Mouse (Mus musculus) c-Kit-negative CD71-positive TER-119-positive erythroid progenitor cells, embryonic 14.5 days (primary cell): Measurements from ENCODE around the gene Katnal1.
A peak's percentile ranks its signal among the peaks of the same experiment; 100 is the strongest.

Experiments
- DNase-seq: peaks from one replicate; pipeline ENCODE4 v3.0.0-alpha.2; 2013; ENCODE audit warnings: low read depth, low spot score

Gene Katnal1

DNA sequence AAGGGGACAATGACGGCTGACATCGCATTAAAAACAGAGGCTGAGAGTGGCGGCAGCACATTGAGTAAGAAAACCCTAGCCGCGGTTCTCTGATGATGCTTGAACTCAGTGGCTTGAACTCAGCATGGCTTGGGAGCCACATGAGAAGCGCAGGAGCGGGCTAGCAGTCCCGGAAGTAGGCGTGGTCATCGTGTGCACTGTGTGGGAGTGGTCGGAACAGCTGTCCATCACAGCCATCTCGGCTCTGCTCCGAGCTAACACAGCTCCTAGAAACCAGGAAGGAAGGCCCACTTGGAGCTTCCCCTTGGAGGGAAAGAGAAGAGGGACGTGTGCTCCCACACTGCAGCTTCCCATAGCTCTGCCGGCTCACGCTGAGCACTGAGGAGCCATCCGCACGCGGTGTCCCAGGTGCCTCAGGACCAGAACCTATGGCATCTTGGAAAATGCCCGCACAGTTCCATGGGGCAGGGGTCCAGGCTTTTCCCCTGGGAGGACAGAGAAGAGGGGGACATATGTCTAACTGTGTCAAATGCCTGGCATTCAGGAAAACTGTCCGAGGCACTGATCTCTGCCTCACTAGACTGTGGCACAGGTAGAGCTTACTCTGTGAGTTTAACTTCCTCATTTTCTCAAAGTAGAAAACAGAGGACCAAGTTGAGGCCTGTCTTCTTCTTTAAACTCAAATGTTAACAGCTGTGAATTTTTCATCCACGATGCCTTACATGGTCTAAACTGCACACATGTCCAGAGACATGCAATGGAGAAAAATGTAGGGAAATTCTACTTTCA, 43.1 kb downstream of the Katnal1 start:
- DNase-seq = peak; percentile 54

DNA sequence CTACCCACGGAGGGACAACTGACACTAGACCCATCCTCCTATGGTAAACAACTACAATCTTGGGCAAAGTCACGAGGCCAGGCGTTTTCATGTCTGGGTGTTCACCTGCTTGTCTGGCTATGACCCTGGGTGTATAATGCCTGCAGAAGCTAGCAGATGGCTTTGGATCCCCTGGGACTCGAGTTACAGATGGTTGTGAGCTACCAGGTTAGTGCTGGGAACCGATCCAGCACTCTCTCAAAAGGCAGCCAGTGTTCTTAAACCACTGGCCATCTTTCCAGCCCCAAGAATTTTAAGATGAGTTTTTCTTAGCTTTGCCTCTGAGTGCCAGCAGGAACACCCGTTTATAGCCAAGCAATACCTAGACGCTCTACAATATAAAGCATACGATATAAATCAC, 45.4 kb downstream of the Katnal1 start:
- DNase-seq = no peak

DNA sequence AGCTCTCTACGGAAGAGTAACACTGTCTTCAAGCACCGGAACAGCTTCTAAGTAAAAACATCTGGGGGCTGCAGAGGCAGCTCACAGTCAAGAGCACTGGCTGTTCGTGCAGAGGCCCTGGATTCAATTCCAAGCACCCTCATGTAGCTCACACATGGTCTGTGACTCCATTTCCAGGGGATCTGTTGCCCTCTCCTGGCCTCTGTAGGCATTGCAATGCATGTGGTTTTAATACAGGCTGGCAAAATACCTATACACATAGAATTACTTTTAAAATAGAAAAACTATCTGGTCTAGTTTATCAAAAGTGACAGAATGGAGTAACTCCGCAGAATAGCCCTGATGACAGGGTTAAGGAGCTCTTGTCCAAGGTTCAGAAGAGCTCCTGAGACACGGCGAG, 49.9 kb downstream of the Katnal1 start:
- DNase-seq = no peak

DNA sequence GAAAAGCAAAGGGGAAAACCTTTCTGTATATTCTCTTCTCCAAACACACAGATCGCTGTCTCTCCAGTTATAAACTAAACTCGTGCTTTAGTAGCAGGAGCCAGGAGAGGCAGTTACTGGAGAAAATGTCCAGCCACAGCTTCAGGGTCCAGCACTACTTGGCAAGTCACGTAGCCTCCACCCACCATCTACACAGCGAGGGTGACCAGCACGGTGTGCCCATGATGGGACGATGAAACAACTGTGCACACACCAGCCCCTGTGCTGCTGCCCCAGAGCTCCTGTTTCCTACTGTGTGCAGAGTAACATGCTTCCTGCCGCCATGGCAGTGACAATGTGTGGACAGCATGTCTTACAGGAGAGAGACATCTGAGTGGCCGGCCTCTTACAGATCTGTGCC, 56.0 kb downstream of the Katnal1 start:
- no peak for DNase-seq

DNA sequence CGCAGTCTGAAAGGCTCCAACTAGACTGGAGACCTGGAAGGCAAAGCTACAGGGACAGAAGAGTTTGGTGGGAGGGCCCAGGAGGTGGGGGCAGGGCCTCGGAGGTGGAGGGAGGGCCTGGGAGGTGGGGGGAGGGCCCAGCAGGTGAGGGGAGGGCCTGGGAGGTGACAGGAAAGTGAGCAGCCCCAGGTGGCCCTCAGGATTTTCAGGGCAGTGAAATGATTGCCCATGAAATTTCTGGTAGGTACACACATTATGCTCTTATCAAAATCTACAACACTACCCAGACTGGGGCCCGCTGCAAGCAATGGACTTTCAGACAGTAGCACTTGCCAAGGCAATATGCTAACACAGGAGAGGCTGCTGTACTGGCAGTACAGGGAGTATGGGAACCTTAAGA, 59.5 kb downstream of the Katnal1 start:
- DNase-seq = no peak

DNA sequence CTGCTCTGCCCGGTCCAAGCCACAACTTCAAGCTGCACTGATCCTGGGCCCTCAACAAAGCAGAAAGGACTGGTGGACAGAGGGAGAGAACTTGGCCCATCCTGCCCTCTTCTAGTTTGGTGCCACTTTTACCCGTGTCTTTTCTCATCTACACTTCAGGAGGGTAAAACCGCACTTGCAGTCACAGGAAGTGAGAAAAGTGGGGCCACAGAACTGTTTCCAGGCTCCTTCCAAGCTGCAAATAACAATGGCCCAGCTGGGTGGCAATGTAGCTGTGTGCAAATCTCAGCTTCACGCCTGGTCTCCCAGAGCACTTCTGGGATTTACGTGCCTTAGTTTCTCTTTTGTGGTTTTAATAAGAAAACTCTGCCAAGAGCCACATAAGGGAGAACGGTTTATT, 61.4 kb downstream of the Katnal1 start:
- no peak for DNase-seq

DNA sequence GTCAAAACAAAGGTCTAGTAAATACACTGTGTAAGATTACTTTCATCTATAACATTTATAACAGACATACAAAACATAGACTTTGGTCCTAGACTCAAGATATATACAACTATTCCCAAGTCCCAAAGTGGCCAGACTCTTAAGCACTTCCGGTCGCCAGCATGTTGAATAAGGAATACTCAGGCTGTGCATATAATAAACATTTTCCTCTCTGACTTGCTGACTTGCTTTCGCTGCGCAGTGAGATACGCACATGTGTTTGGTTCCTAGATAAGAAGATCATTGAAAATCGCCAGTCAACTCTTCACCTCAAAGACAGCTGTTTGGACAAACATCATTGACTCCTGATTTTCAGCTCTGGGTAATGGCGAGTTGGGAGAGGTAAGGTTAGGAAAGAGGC, 61.9 kb downstream of the Katnal1 start:
- no peak for DNase-seq

DNA sequence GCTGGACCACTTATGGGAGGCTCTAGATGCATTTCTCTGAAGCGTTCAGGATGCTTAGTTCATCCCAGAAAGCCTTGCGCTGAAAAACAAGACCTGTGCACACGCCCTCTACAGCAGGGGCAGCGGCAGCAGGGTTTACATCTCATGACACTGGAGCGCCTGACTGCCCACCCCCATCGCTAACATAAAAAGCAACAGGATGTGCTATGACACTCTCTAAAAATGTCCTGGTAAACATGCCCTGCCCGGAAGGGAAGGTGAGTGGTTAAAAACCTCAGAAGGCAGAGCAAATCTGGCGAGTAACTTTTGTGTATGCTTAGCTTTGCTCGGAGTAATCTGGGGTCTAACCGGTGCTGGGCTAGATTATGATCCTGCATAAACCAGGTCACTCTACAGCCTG, 62.5 kb downstream of the Katnal1 start:
- no peak for DNase-seq

DNA sequence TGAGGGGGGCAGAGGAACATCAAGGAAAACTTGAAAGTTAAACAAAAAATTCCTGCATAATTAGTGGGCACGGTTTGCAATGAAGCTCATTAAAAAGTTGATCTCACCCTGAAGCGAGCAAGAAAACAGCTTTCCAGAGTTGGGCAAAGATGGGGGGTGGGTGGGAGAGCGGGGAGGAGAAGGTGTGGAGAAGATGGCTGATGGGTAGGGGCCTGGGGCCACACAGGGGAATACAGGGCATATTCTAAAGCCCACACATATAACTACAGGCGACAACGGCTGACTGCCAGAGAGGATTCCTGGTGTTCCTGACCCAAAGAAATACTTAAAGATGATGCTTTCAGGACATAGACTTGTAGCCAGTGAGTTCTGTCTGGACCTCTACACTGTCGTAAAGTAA, 65.7 kb downstream of the Katnal1 start:
- DNase-seq = no peak

DNA sequence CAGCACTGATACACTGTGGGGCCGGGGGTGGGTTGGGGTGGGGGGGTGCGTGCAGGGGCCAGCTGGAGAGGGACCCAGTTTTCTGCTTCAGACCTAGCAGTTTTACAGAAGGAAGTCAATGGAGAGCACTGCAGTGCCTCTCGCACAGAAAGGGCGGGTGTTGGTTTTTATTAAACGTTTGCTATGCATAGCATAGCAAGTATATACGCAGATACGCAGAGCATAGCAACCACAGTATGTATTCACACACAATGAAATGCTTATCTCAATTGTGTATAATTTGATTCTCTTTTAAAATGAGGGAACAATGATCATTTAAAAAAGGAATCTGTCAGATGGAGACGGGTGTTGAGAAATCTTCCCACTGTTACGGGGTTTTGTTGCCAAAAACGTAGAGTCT, 66.3 kb downstream of the Katnal1 start:
- no peak for DNase-seq

DNA sequence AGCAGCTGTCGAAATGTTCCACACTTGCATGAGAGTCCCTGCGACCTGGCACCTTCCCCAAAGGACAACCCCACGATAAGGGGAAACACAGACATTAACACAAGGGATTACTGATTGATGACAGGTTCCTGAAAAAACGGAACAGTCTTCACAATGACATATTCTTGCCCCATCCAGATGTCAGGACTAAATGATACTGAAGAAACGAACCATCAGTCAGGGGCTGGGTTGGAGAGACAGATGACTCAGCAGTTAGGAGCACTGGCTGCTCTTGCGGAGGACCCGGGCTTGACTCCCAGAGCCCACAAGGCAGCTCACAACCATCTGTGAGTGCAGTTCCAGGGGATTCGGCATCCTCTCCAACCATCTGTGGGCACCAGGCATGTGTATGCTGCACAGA, 67.0 kb downstream of the Katnal1 start:
- DNase-seq = no peak

DNA sequence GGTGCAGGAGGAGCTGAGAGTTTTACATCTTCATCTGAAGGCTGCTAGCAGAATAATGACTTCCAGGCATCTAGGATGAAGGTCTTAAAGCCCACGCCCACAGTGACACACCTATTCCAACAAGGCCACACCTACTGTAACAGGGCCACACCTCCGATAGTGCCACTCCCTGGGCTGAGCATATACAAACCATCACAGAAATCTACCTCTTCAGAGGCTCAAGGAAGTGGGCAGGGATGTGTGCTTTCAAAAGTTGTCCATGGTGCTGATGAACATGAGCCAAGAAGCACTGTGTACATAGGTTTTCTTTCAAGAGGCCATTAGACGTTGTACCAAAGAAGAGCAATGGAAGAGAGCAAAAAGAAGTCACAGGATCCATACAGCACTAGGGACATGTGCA, 71.6 kb downstream of the Katnal1 start:
- DNase-seq = no peak

DNA sequence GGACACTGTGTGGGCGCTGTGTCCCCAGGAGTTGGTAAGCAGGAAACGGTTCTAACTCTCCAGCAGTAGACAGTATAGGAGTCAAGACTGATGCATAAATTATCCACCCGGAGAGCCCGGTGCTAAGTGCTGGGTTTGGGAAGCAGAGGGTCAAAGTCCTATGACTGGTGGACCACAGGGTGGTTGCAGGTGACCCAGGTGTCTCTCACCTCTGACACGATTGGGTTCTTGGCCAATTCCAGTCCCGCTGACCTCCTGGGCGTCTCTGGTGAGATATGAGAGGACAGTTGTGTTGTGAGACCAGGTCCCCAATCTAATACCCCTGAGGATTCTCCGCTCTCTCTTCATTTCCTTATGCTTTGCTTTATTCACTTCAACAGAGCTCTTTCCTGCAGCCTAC, 74.1 kb downstream of the Katnal1 start:
- DNase-seq = no peak

DNA sequence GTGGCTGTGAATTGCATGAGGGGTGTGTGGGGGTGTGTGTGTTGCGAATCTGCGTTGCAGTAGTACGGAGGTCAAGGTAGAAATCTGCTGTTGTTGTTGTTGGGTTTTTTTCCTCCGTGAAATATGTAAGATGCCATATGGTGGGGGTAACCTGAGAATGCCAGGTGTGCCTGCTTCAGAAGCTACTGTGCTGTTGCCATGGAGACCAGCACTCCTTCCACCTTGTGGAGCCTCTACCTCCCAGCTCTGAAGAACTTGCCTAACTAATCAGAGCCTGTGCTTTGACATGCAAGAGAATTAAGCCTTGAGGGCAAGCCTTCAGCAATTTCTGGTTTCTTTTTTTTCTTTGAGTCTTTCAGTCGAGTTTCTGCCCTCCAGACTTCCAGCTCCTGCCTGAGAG, 75.0 kb downstream of the Katnal1 start:
- no peak for DNase-seq

DNA sequence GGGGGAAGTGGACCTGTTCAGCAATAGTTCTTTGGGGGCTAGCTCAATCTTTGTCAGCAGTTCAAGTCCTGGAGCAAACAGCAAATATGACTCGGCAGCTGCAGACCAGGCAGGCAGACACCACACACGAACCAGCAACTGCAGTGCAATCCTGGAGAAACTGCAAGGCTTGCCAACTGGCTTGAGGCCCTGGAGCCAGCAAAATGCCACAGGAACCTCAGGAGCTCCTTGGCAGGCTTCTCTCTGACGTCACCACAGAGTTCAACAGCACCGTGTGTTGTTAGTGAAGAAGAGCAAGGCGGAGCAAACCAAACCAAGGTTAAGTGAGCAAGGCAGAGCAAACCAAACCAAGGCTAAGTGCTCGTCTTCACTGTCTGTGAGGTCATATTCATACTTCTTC, 79.6 kb downstream of the Katnal1 start:
- DNase-seq = no peak

DNA sequence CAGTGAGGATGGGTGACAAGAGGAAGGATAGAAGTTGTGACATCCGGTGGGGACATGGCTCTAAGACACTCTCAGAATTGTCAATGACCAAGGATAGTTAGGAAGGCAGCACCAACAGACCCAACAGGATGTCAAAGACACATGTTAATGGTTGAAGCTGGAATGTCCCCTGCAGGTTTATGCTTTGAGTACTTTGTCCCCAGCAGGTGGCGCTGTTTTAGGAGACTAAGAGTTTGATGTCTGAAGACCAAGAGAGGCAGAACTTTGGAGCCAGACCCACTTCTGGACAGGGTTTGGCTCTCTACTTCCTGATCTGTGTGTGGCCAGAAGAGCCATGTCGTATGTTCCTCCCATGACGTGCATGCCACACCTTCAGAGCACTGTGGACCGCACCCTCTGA, 82.1 kb downstream of the Katnal1 start:
- DNase-seq = no peak

DNA sequence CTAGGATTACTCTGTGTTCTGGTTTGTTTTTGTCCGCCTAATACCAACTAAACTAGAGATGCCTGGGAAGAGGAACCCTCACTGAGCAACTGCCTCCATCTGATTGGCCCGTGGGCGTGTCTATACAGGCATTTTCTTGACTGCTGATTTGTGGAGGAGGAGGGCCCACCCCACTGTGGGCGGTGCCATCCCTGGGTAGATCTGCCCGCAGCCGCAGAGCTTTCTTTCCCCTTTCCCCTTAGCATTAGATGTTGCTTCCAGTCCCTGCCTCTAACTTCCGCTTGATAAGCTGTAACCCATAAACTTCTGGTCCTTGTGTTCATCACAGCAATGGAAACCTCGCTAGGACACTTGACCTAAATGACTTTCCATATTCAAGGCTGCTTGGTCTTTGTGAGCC, 92.1 kb downstream of the Katnal1 start:
- DNase-seq = peak; percentile 28

DNA sequence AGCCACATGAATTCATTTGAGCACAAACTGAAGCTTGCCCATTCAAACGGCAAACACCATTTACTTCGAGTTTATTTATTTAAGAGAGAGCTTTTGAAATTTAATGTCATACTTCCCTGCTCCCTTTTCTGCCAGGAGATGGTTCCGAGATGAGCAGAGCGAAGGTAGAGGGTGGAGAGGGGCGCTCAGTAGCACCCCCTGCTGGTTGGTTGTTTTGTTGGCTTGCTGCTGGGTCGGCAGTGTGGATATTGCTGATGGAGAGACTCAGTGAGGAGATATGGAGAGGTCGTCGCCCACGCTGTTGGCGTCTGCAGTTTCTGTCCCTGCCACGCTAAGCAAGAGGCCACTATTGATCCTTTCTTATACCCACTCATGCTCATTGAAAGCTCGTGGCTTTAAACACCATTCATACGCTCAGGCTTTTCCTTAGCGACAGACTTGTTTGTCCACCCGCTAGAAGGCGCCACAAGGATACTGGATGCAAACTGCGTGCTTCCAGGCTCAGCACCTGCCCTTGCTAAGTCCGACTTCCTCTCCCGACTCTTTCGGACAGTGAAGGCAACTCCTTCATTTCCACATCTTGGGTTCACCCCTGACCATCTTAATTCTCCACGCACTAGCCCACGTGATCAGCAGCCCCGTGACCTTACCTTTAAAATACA, 97.4 kb downstream of the Katnal1 start:
- DNase-seq = peak; percentile 33

DNA sequence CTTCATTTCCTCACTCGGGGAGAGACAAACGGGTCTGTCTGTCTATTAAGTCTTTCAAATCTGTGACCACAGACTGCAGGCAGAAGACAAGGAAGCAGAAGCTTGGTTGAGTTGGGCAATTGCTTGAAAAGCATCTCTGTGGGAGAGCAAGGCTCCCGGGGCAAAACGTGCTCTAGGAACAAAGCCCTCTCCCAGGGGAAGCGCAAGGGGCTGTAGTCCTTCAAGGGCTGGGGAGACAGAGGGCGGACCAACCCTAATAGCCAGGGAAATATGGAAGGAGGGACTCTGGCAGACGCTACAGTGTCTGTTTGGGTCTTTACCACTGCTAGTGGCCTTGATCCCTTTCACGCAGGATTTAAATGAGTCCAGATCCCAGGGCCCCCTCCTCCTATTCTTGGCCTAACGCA, 98.0 kb downstream of the Katnal1 start:
- no peak for DNase-seq

DNA sequence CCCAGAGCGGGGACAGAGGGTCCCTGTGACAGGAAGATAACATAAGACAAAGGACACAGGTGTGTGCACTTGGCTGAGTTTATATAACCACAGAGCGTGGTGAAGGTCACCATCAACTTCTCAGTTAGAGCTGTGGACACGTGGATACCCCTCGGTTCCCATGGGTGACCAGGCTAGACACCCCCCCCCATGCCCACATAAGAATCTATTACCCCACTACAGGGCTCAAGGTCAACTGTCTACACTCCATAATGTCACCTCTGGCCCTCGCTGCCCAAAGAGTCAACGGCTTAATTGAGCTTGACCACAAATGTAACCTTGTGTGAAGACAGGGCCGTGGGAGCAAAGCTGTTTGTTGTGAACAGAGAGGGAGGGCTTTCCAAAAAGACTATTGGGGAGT, 103.4 kb downstream of the Katnal1 start:
- DNase-seq = no peak

DNA sequence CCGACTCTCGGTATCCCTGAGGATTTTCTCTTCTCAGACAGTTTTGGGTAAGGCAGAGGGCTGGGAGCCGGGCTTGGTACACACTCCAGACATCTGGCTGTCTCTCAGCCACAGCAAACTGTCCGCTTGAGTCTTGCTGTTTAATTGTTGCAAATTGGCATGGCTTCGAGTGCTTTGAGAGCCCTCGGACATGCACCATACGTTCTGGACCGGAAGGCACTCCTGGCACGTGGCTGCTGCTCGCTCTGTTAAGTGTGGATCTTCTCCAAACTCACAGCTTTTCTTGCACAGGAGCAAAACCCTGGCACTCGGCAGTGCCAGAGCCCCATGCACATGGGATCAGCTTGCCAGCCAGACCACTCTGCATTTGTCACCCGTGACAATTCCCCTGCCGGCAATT, 106.3 kb downstream of the Katnal1 start:
- no peak for DNase-seq
